Mouse (Mus musculus): Measurements from ENCODE around the gene Dcdc2b. TPM values are rescaled to one million over a fixed set of nuclear protein-coding genes. Genes with fewer than 3 reads are reported as not detected.
A peak's percentile ranks its signal among the peaks of the same experiment; 100 is the strongest.

Gene Dcdc2b
- 2.3 and 3.2 TPM in 2 replicates for polyA plus RNA-seq (2016; fragmentation: Nextera tagmentation; extraction: Ambion mirVana)

GRCm38 (mm10) chr4:129614093-129614492, at the start of gene Dcdc2b:
Gene Dcdc2b, minus strand, starts transcription at chr4:129614257.
- Histone ChIP-seq H3K4me1 (peaks cover 8% of the 10 kb centered on the region), H3K4me2 (replicated peaks) (no peak within 1 kb of the TSS), H3K4me3 (no peak within 1 kb of the TSS), H3K9ac (no peak within 1 kb of the TSS), H3K36me3 (peaks cover 24% of the 10 kb centered on the region), H3K27ac (no peak within 1 kb of the TSS), H3K27me3 (no peaks in the 10 kb centered on the region), H3K9me3 (no peaks in the 10 kb centered on the region)
- no peak for ATAC-seq (ENCODE audit: insufficient number of reproducible peaks, insufficient read depth, low FRiP score, low TSS enrichment)
- 83% methylated on average over 6 of the region's 6 CpGs for WGBS

- Histone ChIP-seq H3K4me1 (no peaks in the 10 kb centered on the region), H3K4me2 (replicated peaks) (no peak overlapping the region), H3K36me3 (peaks cover 37% of the 10 kb centered on the region), H3K27me3 (no peaks in the 10 kb centered on the region), H3K27ac (no peak overlapping the region; the same call in 1 of the 2 replicates), H3K4me3 (no peak overlapping the region), H3K9me3 (no peaks in the 10 kb centered on the region), H3K9ac (no peak overlapping the region)
- no peak for ATAC-seq (ENCODE audit: insufficient number of reproducible peaks, insufficient read depth, low FRiP score, low TSS enrichment)
- 84% methylated on average over 3 of the region's 3 CpGs for WGBS
Measured at GRCm38 (mm10) chr4:129662255-129662813, 48.3 kb upstream of the Dcdc2b start.

DNA sequence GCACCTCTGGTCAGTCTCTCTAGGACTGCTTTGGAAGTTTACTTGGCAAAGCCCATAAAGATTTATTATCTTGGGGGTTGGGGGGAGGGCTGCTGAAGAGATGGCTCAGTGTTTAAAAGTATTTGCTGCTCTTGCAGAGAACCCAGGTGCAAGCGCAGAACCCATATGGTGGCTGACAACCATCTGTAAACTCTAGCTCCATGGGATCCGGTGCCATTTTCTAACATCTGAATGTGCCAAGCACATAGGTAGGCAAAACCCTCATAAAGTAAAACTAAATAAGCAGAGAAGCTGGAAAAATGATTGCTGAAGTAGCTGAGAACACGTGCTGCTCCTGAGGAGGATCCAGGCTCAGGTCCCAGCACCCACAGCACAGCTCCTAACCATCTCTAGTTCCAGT, 47.5 kb upstream of the Dcdc2b start:
- H3K9me3 ChIP-seq: no peaks in the 10 kb centered on the region
- no peak overlapping the region for H3K4me3 ChIP-seq
- H3K4me1 ChIP-seq: no peaks in the 10 kb centered on the region
- 91% methylated on average over 3 of the region's 3 CpGs for WGBS
- H3K27me3 ChIP-seq: no peaks in the 10 kb centered on the region
- H3K9ac ChIP-seq: no peak overlapping the region
- no peak overlapping the region for H3K27ac ChIP-seq
- peaks cover 42% of the 10 kb centered on the region for H3K36me3 ChIP-seq
- no peak overlapping the region for H3K4me2 ChIP-seq (replicated peaks)
- no peak for ATAC-seq (ENCODE audit: insufficient number of reproducible peaks, insufficient read depth, low FRiP score, low TSS enrichment)

- WGBS: 92% methylated on average over 14 of the region's 14 CpGs
- ATAC-seq (ENCODE audit: insufficient number of reproducible peaks, insufficient read depth, low FRiP score, low TSS enrichment): no peak
- H3K36me3 ChIP-seq: peaks cover 81% of the 10 kb centered on the region
Measured at GRCm38 (mm10) chr4:129654770-129655169, 40.7 kb upstream of the Dcdc2b start.

GRCm38 (mm10) chr4:129650359-129650758, 36.3 kb upstream of the Dcdc2b start:
- no peaks in the 10 kb centered on the region for H3K27me3 ChIP-seq
- WGBS: 92% methylated on average over 8 of the region's 8 CpGs
- H3K27ac ChIP-seq: no peak overlapping the region
- H3K4me2 ChIP-seq (replicated peaks): no peak overlapping the region
- no peaks in the 10 kb centered on the region for H3K4me1 ChIP-seq
- no peak overlapping the region for H3K9ac ChIP-seq
- no peak overlapping the region for H3K4me3 ChIP-seq
- ATAC-seq (ENCODE audit: insufficient number of reproducible peaks, insufficient read depth, low FRiP score, low TSS enrichment): no peak
- no peaks in the 10 kb centered on the region for H3K9me3 ChIP-seq
- peaks cover 90% of the 10 kb centered on the region for H3K36me3 ChIP-seq

More at GRCm38 (mm10) chr4:129654770-129655169, 40.7 kb upstream of the Dcdc2b start:
- H3K9ac ChIP-seq: no peak overlapping the region
- no peak overlapping the region for H3K27ac ChIP-seq
- no peak overlapping the region for H3K4me2 ChIP-seq (replicated peaks)
- no peak overlapping the region for H3K4me3 ChIP-seq
- H3K27me3 ChIP-seq: no peaks in the 10 kb centered on the region
- no peaks in the 10 kb centered on the region for H3K9me3 ChIP-seq
- no peaks in the 10 kb centered on the region for H3K4me1 ChIP-seq

- no peaks in the 10 kb centered on the region for H3K4me1 ChIP-seq
- no peak for ATAC-seq (ENCODE audit: insufficient number of reproducible peaks, insufficient read depth, low FRiP score, low TSS enrichment)
- no peak overlapping the region for H3K9ac ChIP-seq
- H3K27me3 ChIP-seq: no peaks in the 10 kb centered on the region
- H3K9me3 ChIP-seq: no peaks in the 10 kb centered on the region
- 64% methylated on average over 1 of the region's 1 CpGs for WGBS
- H3K4me2 ChIP-seq (replicated peaks): no peak overlapping the region
- no peak overlapping the region for H3K27ac ChIP-seq
- H3K4me3 ChIP-seq: no peak overlapping the region
- H3K36me3 ChIP-seq: peaks cover 81% of the 10 kb centered on the region
Measured at GRCm38 (mm10) chr4:129648656-129649055, 34.6 kb upstream of the Dcdc2b start.

- Histone ChIP-seq H3K4me1 (peaks cover 3% of the 10 kb centered on the region; the same call in 1 of the 2 replicates), H3K9me3 (no peaks in the 10 kb centered on the region), H3K27me3 (no peaks in the 10 kb centered on the region), H3K27ac (no peak overlapping the region), H3K9ac (no peak overlapping the region), H3K4me3 (no peak overlapping the region), H3K36me3 (peaks cover 58% of the 10 kb centered on the region), H3K4me2 (replicated peaks) (no peak overlapping the region)
- ATAC-seq (ENCODE audit: insufficient number of reproducible peaks, insufficient read depth, low FRiP score, low TSS enrichment): no peak
- WGBS: 90% methylated on average over 6 of the region's 6 CpGs
Measured at GRCm38 (mm10) chr4:129645204-129645603, 31.1 kb upstream of the Dcdc2b start.

DNA sequence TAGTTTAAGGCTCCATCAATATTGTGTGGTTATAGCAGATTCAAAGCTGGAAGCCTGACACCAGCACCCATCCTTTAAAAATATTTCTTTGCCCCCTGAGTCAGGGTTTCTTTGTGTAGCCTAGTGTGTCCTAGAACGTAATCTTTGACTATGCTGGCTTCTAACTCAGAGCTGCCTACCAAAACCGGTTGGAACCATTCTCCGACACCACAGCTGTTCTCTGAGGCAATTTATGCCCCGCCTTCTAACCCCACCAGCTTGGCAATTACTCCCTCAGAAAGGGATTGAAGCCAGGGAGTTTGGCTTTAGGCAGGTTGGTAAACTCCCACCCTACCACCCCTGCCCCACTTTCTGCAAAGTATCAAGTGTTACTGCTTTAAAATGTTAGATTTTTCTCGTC, 27.7 kb upstream of the Dcdc2b start:
- WGBS: 57% methylated on average over 5 of the region's 5 CpGs
- Histone ChIP-seq H3K4me3 (no peak overlapping the region), H3K9me3 (no peaks in the 10 kb centered on the region), H3K36me3 (peaks cover 48% of the 10 kb centered on the region), H3K27me3 (no peaks in the 10 kb centered on the region), H3K4me1 (peaks cover 18% of the 10 kb centered on the region), H3K27ac (peak overlapping the region; percentile 32; the same call in 1 of the 2 replicates), H3K9ac (no peak overlapping the region), H3K4me2 (replicated peaks) (peak overlapping the region; percentile 93)
- ATAC-seq (ENCODE audit: insufficient number of reproducible peaks, insufficient read depth, low FRiP score, low TSS enrichment): no peak

GRCm38 (mm10) chr4:129640638-129641467, 26.8 kb upstream of the Dcdc2b start, which contains the start of gene Txlna:
Gene Txlna, minus strand, starts transcription at chr4:129641065.
- peak; percentile 93 for ATAC-seq (ENCODE audit: insufficient number of reproducible peaks, insufficient read depth, low FRiP score, low TSS enrichment)
- no peaks in the 10 kb centered on the region for H3K27me3 ChIP-seq
- peaks cover 50% of the 10 kb centered on the region for H3K36me3 ChIP-seq

GRCm38 (mm10) chr4:129640101-129640637, 26.1 kb upstream of the Dcdc2b start:
- no peaks in the 10 kb centered on the region for H3K27me3 ChIP-seq
- 3% methylated on average over 17 of the region's 17 CpGs for WGBS
- peaks cover 50% of the 10 kb centered on the region for H3K36me3 ChIP-seq
- peak overlapping the region; percentile 85 for H3K9ac ChIP-seq
- peak overlapping the region; percentile 93 for H3K4me2 ChIP-seq (replicated peaks)
- peaks cover 18% of the 10 kb centered on the region for H3K4me1 ChIP-seq
- H3K27ac ChIP-seq: peak overlapping the region; percentile 91
- ATAC-seq (ENCODE audit: insufficient number of reproducible peaks, insufficient read depth, low FRiP score, low TSS enrichment): no peak
- peak overlapping the region; percentile 80 for H3K4me3 ChIP-seq
- no peaks in the 10 kb centered on the region for H3K9me3 ChIP-seq

More at GRCm38 (mm10) chr4:129640638-129641467, 26.8 kb upstream of the Dcdc2b start, which contains the start of gene Txlna:
- H3K27ac ChIP-seq: peak within 1 kb of the TSS; percentile 91
- peak within 1 kb of the TSS; percentile 85 for H3K9ac ChIP-seq
- under 1% methylated on average over 60 of the region's 60 CpGs for WGBS
- H3K4me3 ChIP-seq: peak within 1 kb of the TSS; percentile 80
- H3K9me3 ChIP-seq: no peaks in the 10 kb centered on the region
- peaks cover 18% of the 10 kb centered on the region for H3K4me1 ChIP-seq
- H3K4me2 ChIP-seq (replicated peaks): peak within 1 kb of the TSS; percentile 93

DNA sequence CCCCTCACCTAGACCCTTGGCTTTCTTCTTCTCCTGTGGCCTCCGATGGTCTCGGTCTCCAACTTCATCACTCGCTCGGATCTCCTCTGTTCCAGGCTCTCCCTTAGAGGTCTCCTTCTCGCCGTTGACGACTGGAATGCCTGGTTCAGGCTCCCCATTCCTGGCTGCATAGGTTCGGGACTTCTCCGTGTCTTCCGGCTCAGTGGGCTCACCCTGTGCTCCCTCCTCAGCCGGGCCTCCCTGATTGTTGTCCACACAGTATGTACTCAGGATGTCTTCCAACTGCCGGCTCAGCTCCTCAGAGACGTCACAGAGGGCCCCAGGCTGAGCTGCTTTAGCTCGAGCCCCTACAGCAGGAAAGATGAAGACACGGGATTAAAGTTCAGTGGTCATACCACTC, 25.2 kb upstream of the Dcdc2b start:
- Histone ChIP-seq H3K9ac (peak overlapping the region; percentile 3; the same call in 1 of the 2 replicates), H3K27ac (peak overlapping the region; percentile 91; the same call in 1 of the 2 replicates), H3K4me3 (peak overlapping the region; percentile 80), H3K36me3 (peaks cover 55% of the 10 kb centered on the region), H3K9me3 (no peaks in the 10 kb centered on the region), H3K4me1 (peaks cover 18% of the 10 kb centered on the region), H3K4me2 (replicated peaks) (peak overlapping the region; percentile 93), H3K27me3 (no peaks in the 10 kb centered on the region)
- no peak for ATAC-seq (ENCODE audit: insufficient number of reproducible peaks, insufficient read depth, low FRiP score, low TSS enrichment)
- 87% methylated on average over 15 of the region's 15 CpGs for WGBS

Data from embryonic facial prominence, embryonic 12.5 days (tissue).